In genomic region chr11:78399680-78400079, GRCm38 (mm10) we compare ENCODE assay signal across 8 mouse cellular contexts. TPM values are rescaled to one million over a fixed set of nuclear protein-coding genes. Genes with fewer than 3 reads are reported as not detected.
DNase-seq lines count a peak whose midpoint lies in the region; TF ChIP-seq lines count a peak whose summit lies in the region.
"Had no signal": no experiment of that assay in that cellular context is flagged by ENCODE, and none has a peak within 500 bp of the region (broad histone marks: within the 10 kb centered on the region; RNA-seq: fewer than 3 reads in every experiment).

No protein-coding gene starts in this region.

- H3K79me3 ChIP-seq in C2C12 (ENCODE audit: low read depth): no peaks in the 10 kb centered on the region

- H3K27ac ChIP-seq in macrophage: peak overlapping the region; percentile 69
- H3K27ac ChIP-seq: limb, embryonic 15.5 days had no signal

- H3K36me3 ChIP-seq in C2C12 (ENCODE audit: control insufficient read depth, insufficient read depth) (no peaks in the 10 kb centered on the region), macrophage (ENCODE audit: inconsistent target) (no peaks in the 10 kb centered on the region)
- H3K36me3 ChIP-seq: limb, embryonic 15.5 days had no signal

- peak; percentile 76 for DNase-seq in MN1 (ENCODE audit: low spot score)
- DNase-seq in cerebellum, postnatal 10 days: peak; percentile 89 to 93
- peak; percentile 58 to 60 for DNase-seq in gastrocnemius, postnatal 36 days
- DNase-seq in layer of hippocampus, adult 9-11 months: peak; percentile 64
- DNase-seq in spleen, adult 12 weeks (ENCODE audit: low spot score): peak; percentile 19

- no peaks in the 10 kb centered on the region for H3K27me3 ChIP-seq in C2C12 (ENCODE audit: control insufficient read depth, insufficient read depth, insufficient read length)

- H3K79me2 ChIP-seq in C2C12 (ENCODE audit: control insufficient read depth, insufficient read depth) (no peaks in the 10 kb centered on the region), macrophage (ENCODE audit: inconsistent target) (no peaks in the 10 kb centered on the region)

- H3ac ChIP-seq in C2C12 (ENCODE audit: control insufficient read depth, insufficient read length, low read depth): no peak overlapping the region

- H3K4me3 ChIP-seq in C2C12 (ENCODE audit: insufficient read depth, poor library complexity, severe bottlenecking) (no peak overlapping the region), macrophage (ENCODE audit: inconsistent target) (no peak overlapping the region)
- H3K4me3 ChIP-seq: limb, embryonic 15.5 days had no signal

- intact Hi-C loops in gastrocnemius, postnatal 36 days (cut with DNase I): no loop called here

- TF ChIP-seq CTCF in C2C12 (IDR thresholded peaks at IDR 0.05; ENCODE audit: control insufficient read depth, insufficient read depth, insufficient read length): peak; percentile 78

- WGBS in macrophage (ENCODE audit: missing documents): 24% methylated on average over 8 of the region's 8 CpGs

TF ChIP-seq in C2C12, 6 proteins besides CTCF, POLR2A, EP300 and RAD21:
- TF ChIP-seq MYOG (IDR thresholded peaks at IDR 0.05; ENCODE audit: control insufficient read depth, extremely low read depth, insufficient read length) (no peak), FOSL1 (IDR thresholded peaks at IDR 0.05; ENCODE audit: insufficient read depth, low read length, poor library complexity, severe bottlenecking) (no peak), USF1 (IDR thresholded peaks at IDR 0.05; ENCODE audit: low read depth) (no peak), MYOD1 (IDR thresholded peaks at IDR 0.05; ENCODE audit: control insufficient read depth, insufficient read length, low read depth) (no peak), CEBPB (IDR thresholded peaks at IDR 0.05; ENCODE audit: low read depth) (no peak), MAX (IDR thresholded peaks at IDR 0.05) (no peak)

RNA-seq across cellular contexts. Expression of gene Foxn1, which starts 13.3 kb away (rescaled TPM):
- polyA plus RNA-seq in C2C12 (2012; fragmentation: generic; extraction: Trizol) (0.39 TPM), macrophage (2018) (not detected in 3 replicates)
- under 1 TPM in 1 of 2 experiments, not detected in 1; 0.10 TPM for total RNA-seq in gastrocnemius, postnatal 36 days (2021)
- total RNA-seq in macrophage (2018; cell fraction: chromatin; rRNA removed): not detected
- total RNA-seq in macrophage (2018; cell fraction: cytosol; rRNA removed): not detected
- total RNA-seq in macrophage (2018; cell fraction: nucleus; rRNA removed): not detected

RNA-seq across cellular contexts. Expression of gene Slc13a2, which starts 22.3 kb away (rescaled TPM):
- polyA plus RNA-seq in C2C12 (2012; fragmentation: generic; extraction: Trizol): not detected
- total RNA-seq in gastrocnemius, postnatal 36 days (2021): not detected
- total RNA-seq in macrophage (2018; cell fraction: chromatin; rRNA removed): under 1 TPM in 1 of 26 experiments, not detected in 25; 0.21 TPM
- under 1 TPM; 0.14 to 0.66 (median 0.41) TPM for total RNA-seq in macrophage (2018; cell fraction: cytosol; rRNA removed)
- total RNA-seq in macrophage (2018; cell fraction: nucleus; rRNA removed): 1 to 10 TPM in 1 of 26 experiments, under 1 TPM in 10, not detected in 15; 0.21 to 1.2 (median 0.41) TPM
- polyA plus RNA-seq in macrophage (2018): 0.20 to 0.62 TPM (median 0.36 TPM) in 3 replicates

RNA-seq across cellular contexts. Expression of gene Unc119, which starts 56.4 kb away (rescaled TPM):
- polyA plus RNA-seq in C2C12 (2012; fragmentation: generic; extraction: Trizol) (29.5 TPM), macrophage (2018) (21.6 to 57.5 TPM (median 31.3 TPM) in 3 replicates)
- total RNA-seq in gastrocnemius, postnatal 36 days (2021): 10 to 100 TPM; 10.1 to 16.2 TPM
- 10 to 100 TPM in 14 of 26 experiments, 1 to 10 TPM in 12; 1.3 to 27.1 (median 10.6) TPM for total RNA-seq in macrophage (2018; cell fraction: chromatin; rRNA removed)
- 10 to 100 TPM; 16.6 to 35.4 (median 28.4) TPM for total RNA-seq in macrophage (2018; cell fraction: cytosol; rRNA removed)
- total RNA-seq in macrophage (2018; cell fraction: nucleus; rRNA removed): 10 to 100 TPM in 13 of 26 experiments, 1 to 10 TPM in 13; 6.1 to 44.2 (median 10.0) TPM

Comparison
In these comparisons a context has a peak if more than half of its experiments do, and no peak if none do; other contexts are left out.
1. DNase-seq: peak in every context shown above with its lines; median percentile 91 in cerebellum, postnatal 10 days; 76 in MN1; 64 in layer of hippocampus, adult 9-11 months; 59 in gastrocnemius, postnatal 36 days; 19 in spleen, adult 12 weeks.